Mouse (Mus musculus): ENCODE measurements around the gene Olfr288.
A peak's percentile ranks its signal among the peaks of the same experiment; 100 is the strongest.

The Olfr288 gene

DNA sequence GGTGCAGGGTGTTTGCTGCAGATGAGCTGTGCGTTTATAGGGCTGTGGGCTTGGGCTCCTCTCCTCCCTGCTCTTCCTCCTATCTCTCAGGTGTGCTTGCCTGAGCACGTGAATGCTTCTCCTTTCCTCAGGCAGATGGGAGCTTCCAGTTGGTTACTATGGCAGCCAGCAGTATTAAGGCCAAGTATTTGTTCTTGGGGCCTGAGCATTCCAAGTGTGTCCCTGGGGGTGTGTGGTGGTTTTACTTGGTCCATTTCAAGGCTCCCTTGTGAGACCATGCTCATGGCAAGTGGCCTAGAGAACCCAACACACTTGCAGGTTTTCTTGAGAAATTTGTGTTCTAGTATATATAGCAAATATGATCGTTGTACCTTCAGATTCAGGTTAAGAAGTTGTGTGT is at the start of gene Olfr288:
Gene Olfr288, minus strand, starts transcription at position 101 of the 400 bp plus-strand sequence.
- no peak for DNase-seq

DNA sequence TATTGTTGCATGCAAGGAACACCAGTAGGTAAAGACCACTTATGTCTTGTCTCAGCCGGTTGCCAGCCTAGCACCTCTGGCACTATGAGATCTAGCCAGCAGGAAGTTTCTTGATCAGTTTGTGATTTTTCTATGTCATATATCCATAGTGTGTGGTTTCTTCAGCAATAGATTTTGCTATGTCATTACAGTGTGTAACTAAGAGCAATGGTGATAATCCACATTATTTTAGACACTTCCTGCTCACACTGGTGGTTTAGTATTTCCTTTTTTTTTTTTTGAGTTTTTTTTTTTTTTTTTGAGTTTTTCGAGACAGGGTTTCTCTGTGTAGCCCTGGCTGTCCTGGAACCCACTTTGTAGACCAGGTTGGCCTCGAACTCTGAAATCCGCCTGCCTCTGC is 40.1 kb upstream of the Olfr288 start:
- no peak for DNase-seq

- DNase-seq = no peak
These were observed 39.0 kb upstream of the Olfr288 start, which contains the start of gene Olfr286 for GRCm38 (mm10) chr15:98234350-98234749. TSS of gene Olfr286 (minus strand) at chr15:98234450.

GRCm38 (mm10) chr15:98226096-98226495 is 30.8 kb upstream of the Olfr288 start:
- DNase-seq = no peak

DNA sequence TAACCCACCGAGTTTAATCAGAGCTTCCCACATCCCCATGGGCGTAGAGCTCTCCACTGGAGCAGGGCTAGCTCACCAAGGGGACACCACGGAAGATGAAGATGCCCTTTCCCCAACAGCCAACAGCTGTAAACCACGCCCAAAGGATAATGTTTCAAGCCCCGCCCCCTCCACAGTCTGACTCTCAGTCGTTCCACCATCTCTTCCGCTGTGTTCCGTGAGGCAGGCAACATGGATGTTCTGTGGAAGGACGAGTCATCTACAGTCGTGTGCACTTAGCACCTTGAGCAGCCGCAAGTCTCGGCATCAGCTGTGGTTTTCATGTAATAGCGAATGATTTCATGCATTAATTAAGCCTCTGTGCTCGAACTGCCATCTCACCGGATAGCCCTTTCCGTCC is 30.3 kb upstream of the Olfr288 start:
- no peak for DNase-seq

DNA sequence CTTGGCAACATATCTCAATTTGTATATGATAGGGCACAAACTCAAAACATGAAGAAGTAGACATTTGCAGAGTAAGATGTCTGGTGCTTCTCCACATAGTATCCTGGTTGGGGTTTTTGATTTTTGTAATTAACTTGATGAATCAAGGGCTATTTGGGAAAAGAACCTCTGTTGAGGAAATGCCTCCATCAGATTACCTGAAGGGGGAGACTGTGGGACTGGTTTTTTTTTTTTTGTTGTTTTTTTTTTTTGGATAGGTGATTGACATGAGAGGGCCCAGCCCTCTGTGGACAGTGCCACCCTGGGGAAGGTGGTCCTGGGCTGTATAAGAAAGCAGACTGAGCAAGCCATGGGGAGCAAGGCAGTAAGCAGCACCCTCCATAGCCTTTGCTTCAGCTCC is 27.0 kb upstream of the Olfr288 start:
- DNase-seq = no peak

GRCm38 (mm10) chr15:98220877-98221276 is 25.5 kb upstream of the Olfr288 start, which contains the start of the genes Gm44579 and Olfr287:
TSS of gene Gm44579 (minus strand) at chr15:98220977.
TSS of gene Olfr287 (minus strand) at chr15:98221056.
- no peak for DNase-seq

DNA sequence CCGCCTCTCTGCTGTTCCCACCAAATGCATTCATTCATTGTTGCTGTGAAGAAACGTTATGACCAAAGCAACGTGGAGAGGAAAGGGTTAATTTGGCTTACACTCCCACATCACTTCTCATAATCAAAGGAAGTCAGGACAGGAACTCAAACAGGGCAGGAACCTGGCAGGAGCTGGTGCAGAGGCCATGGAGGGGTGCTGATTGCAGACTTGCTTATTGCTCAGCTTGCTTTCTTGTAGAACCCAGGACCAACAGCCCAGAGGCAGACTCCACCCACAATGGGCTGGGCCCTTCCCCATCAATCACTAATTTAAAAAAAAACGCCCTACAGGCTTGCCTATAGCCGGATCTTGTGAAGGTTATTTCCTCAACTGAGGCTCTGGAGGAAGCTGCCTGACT is 18.8 kb upstream of the Olfr288 start:
- DNase-seq = no peak

DNA sequence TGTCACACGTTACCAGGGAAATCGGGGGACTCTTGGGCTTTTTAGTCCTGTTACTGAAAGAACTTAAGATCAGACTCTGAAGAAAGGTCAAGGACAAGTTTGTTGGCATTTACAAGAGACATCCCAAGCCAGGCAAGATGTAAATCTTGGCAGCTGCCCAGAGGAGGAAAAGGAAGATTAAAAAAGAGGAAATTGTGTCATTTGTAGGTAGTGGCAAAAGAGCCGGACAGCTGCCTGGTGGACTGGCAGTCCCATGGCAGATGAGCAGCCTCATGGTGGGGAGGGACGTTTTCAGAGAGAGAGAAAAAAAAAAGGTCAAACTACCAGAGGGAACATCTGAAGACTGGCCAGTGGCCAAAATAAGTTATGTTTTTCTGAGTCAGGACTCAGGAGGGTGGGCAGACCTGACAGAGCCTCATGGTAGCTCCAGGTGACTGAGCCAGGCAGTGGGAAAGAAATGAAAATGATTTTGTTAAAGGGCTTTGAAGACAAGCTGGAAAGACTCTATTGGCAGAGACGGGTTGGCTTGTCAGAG is 18.1 kb upstream of the Olfr288 start:
- no peak for DNase-seq

DNA sequence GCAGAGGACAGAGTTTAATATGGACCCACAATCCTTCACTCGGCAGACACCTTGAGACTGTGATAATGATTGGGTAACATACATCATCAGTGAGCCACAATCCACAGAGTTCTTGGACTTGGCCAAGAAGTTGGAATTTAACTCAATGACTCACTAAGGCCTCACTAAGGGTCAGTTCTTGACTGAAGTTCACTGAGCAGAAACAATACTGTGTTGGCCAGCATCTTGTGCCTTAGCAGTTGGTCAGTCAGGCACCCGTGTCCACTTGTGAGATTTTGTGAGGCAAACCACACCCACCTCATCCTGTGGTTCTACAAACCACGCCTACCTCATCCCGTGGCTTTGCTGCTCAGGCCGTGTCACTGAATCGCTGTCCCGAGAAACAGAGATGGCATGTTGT is 14.3 kb upstream of the Olfr288 start:
- no peak for DNase-seq

DNA sequence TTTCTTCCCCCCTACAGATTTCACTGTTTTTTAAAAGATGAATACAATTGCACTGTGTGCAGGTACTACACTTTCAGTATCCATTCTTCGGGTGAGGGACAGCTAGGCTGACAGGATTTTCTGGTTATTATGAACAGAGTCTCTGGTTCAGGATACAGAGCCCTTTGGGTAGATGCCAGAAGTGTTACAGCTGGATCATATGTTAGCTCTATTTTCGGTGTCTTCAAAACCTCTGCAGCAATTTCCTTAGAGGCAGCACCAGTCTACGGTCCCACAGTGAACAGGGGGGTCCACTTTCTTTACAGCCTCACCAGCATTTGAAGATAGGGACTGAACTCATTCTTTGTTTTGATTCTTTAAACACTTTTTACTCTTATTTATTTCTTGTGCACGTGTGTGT is 10.9 kb downstream of the Olfr288 start:
- DNase-seq = no peak

DNA sequence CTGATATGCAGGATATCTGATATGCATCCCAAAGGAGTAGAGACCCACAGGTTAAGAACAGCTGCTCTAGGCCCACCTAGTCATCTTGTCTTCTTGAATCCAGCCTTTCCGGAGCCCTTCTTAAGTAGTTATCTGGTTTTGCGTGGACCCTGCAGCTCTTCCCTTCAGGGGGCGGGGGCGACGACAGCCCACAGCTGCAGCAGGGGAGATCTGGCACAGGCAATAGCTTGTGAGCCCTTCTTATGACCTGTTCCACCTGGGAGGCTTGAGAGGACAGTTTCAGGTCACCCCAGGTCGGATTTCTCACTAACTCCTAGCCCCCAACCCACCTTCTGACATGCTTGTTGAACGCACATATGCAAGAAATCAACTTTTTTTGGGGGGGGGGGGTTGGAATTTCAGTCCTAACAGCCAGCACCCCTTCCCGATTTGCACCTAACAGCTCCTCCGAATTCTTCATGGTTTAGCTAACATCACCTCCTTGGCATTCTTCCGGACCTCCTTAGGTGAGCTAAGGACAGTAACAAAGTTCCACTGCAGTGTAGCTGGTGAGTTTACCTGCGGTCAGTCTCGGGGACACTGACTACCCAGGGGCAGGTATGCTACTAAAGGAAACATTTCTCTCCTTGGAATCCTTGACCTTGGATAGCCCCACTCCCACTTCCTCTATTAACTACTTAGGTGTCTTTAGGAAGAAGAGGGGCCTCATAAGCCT is 13.3 kb downstream of the Olfr288 start:
- peak; percentile 44 for DNase-seq

GRCm38 (mm10) chr15:98181132-98181711 is 14.1 kb downstream of the Olfr288 start:
- peak; percentile 97 for DNase-seq

DNA sequence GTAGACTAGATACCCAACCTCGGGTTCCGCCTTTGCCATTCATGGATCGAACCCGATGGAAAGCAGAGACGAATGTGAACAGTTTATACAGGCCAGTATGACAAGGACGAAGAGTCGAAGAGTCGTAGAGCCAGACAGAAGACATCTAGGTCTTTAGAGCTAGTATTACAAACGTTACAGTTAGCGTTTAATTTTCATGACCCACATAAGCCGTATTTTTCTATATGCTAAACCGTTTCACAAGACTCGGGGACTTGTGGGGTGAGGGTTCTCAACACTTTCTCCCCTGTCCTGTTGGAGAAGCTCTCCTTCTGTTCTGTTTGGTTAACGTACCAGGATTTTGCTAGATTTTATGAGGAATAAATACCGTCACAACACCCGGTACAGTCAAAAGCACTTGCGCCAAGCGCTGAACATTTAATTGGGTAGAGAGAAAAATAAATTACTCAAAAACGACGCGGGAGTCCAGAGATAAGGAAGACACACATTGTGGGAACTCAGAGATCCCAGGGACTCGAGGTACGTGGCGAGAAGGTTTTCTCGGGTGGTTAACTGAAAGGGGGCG is 14.7 kb downstream of the Olfr288 start:
- no peak for DNase-seq

- no peak for DNase-seq
These were observed 18.0 kb downstream of the Olfr288 start for GRCm38 (mm10) chr15:98177320-98177719.

- DNase-seq = peak; percentile 44
These were observed 21.5 kb downstream of the Olfr288 start for GRCm38 (mm10) chr15:98173821-98174220.

GRCm38 (mm10) chr15:98172113-98172512 is 23.2 kb downstream of the Olfr288 start:
- no peak for DNase-seq

DNA sequence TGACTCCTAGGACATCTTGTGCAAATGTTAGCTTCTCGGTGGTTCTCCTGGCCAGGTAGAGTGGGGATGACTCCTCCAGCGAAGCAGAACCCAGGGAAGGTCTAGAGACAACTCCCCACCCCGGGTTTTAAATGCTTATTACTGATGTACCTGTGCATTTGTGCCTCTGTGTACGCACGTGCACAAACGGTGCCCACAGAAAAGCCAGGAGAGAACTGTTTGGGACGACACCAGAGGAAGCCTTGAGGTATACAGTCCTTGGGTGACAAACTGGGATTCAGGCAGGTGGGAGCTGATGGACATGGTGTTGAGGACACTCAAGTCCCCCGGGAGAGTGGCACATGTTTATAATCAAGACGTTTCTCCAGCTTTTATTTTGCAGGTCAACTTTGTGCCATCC is 24.4 kb downstream of the Olfr288 start:
- DNase-seq = no peak

DNA sequence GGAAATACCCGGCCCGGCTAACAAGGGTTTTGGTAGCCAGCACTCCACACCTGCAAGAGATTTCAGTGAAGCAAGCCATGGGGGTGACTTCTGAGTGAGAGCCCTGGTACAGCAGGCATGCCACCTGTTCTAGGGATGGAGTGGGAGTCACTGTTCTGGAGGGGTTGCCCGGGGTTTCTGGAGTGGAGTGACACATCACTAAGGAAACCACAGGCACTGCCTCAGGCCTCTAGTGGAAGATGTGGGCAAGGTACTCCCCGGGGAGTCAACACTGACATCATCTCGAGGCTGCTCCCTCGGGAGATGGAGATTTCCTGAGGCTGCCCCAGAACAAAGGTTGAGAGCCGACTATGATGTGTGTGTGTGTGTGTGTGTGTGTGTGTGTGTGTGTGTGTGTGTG is 25.0 kb downstream of the Olfr288 start:
- DNase-seq = no peak

- no peak for DNase-seq
These were observed 26.7 kb downstream of the Olfr288 start for GRCm38 (mm10) chr15:98168622-98169004.

DNA sequence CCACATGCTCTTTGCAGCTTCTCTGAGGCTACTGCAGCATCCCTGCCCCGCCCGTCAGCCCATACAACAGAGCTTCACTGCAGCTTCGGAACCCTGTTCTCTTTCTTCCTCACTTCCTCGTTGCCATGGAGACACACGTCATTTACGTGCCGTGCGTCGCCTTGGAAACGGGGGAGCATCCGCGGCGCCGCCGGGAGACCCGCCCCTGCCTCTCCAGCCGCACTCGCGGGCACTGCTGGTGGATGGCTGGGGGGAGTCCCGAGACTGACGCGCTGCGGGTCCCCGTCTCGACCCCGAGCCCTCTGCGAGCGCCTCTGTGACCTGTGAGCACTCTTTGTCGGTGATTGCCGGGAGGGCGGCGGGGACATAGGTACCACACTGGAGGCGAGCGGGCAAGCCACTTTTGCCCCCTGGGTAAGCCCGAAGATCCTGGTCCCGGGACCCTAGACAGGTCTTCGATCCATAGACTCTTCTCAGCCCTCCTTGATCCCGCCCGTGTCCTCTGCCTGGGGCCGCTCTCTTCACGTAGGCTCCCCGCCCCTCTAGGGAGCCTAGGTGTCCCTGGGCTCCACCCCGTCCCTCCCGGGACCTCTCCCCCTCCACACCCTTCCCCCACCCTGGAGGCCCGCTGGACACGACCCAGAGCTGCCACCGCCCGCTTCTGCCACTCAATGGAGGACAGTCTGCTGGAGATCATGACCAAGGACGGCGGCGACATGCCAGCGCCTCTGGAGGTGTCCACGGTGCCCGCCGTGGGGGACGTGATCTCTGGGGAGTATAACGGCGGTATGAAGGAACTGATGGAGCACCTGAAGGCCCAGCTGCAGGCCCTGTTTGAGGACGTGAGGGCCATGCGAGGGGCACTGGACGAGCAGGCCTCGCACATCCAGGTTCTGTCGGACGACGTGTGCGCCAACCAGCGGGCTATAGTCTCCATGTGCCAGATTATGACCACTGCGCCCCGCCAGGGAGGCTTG is 27.4 kb downstream of the Olfr288 start:
- peak; percentile 88 for DNase-seq

- no peak for DNase-seq
These were observed 28.2 kb downstream of the Olfr288 start, which contains the start of gene Ccdc184 for GRCm38 (mm10) chr15:98166963-98167644. TSS of gene Ccdc184 (plus strand) at chr15:98167158.

Data from cerebellum, adult 11 months (tissue).